Mouse (Mus musculus): ENCODE measurements around the gene Sfswap. TPM values are rescaled to one million over a fixed set of nuclear protein-coding genes. Genes with fewer than 3 reads are reported as not detected.
"Not testable (repeated sequence)": the region's sequence is repeated elsewhere in the genome, so short reads cannot be mapped to it uniquely, and the experiment has no call there.

The Sfswap gene
- polyA plus RNA-seq, 1 experiment = 88.5 TPM

GRCm38 (mm10) chr5:129586016-129586415 is 85.0 kb downstream of the Sfswap start:
- peak; percentile 78 for DNase-seq (ENCODE audit: low spot score)

- DNase-seq (ENCODE audit: low spot score) = no peak
Measured at GRCm38 (mm10) chr5:129586471-129586870, 85.5 kb downstream of the Sfswap start.

GRCm38 (mm10) chr5:129590915-129591314 is 89.9 kb downstream of the Sfswap start:
- no peak for DNase-seq (ENCODE audit: low spot score)

GRCm38 (mm10) chr5:129594116-129595114 is 93.4 kb downstream of the Sfswap start:
- peak; percentile 80 for DNase-seq (ENCODE audit: low spot score)

- no peak for DNase-seq (ENCODE audit: low spot score)
Measured at GRCm38 (mm10) chr5:129602071-129602487, 101.1 kb downstream of the Sfswap start.

- DNase-seq (ENCODE audit: low spot score) = no peak
Measured at GRCm38 (mm10) chr5:129607476-129607875, 106.5 kb downstream of the Sfswap start.

GRCm38 (mm10) chr5:129611060-129611459 is 110.0 kb downstream of the Sfswap start:
- no peak for DNase-seq (ENCODE audit: low spot score)

- DNase-seq (ENCODE audit: low spot score) = not testable (repeated sequence)
Measured at GRCm38 (mm10) chr5:129620600-129620999, 119.6 kb downstream of the Sfswap start.

Other genes with a start within 250 kb of the Sfswap start
- 17.9 and 22.8 TPM in 2 replicates for gene Mmp17, start 82.9 kb downstream of the Sfswap start, polyA plus RNA-seq (2012; rRNA removed)
- 3.5 and 3.7 TPM in 2 replicates for gene Zfp11, start 168.9 kb downstream of the Sfswap start, polyA plus RNA-seq (2012; rRNA removed)
- gene Sept14, start 207.3 kb downstream of the Sfswap start, polyA plus RNA-seq (2012; rRNA removed) = not detected in 2 replicates
- 79.1 and 92.5 TPM in 2 replicates for gene Mrps17, start 214.3 kb downstream of the Sfswap start, polyA plus RNA-seq (2012; rRNA removed)
- gene Nipsnap2, start 223.8 kb downstream of the Sfswap start, polyA plus RNA-seq (2012; rRNA removed) = 73.3 and 82.2 TPM in 2 replicates